Mouse (Mus musculus): ENCODE results near the gene Il25.
A peak's percentile ranks its signal among the peaks of the same experiment; 100 is the strongest.

Il25 gene

GRCm38 (mm10) chr14:54932645-54933150 lies at the start of gene Il25:
Il25 (plus strand) TSS chr14:54932695.
- no peak for DNase-seq (ENCODE audit: low read depth)

GRCm38 (mm10) chr14:54883154-54884021 lies 49.1 kb upstream of the Il25 start, which contains the start of the genes Bcl2l2 and Gm20521:
Bcl2l2 (plus strand) TSS chr14:54883377.
Gm20521 (plus strand) TSS chr14:54883441.
- DNase-seq (ENCODE audit: low read depth), result no peak

GRCm38 (mm10) chr14:54884022-54884712 lies 48.3 kb upstream of the Il25 start:
- no peak for DNase-seq (ENCODE audit: low read depth)

GRCm38 (mm10) chr14:54885309-54885708 lies 47.2 kb upstream of the Il25 start:
- no peak for DNase-seq (ENCODE audit: low read depth)

- DNase-seq (ENCODE audit: low read depth), result no peak
Measured at GRCm38 (mm10) chr14:54892200-54892599, 40.3 kb upstream of the Il25 start, which contains the start of gene Pabpn1. Pabpn1 (plus strand) TSS chr14:54892500.

GRCm38 (mm10) chr14:54893651-54894181 lies 38.8 kb upstream of the Il25 start:
- DNase-seq (ENCODE audit: low read depth), result peak; percentile 100

DNA sequence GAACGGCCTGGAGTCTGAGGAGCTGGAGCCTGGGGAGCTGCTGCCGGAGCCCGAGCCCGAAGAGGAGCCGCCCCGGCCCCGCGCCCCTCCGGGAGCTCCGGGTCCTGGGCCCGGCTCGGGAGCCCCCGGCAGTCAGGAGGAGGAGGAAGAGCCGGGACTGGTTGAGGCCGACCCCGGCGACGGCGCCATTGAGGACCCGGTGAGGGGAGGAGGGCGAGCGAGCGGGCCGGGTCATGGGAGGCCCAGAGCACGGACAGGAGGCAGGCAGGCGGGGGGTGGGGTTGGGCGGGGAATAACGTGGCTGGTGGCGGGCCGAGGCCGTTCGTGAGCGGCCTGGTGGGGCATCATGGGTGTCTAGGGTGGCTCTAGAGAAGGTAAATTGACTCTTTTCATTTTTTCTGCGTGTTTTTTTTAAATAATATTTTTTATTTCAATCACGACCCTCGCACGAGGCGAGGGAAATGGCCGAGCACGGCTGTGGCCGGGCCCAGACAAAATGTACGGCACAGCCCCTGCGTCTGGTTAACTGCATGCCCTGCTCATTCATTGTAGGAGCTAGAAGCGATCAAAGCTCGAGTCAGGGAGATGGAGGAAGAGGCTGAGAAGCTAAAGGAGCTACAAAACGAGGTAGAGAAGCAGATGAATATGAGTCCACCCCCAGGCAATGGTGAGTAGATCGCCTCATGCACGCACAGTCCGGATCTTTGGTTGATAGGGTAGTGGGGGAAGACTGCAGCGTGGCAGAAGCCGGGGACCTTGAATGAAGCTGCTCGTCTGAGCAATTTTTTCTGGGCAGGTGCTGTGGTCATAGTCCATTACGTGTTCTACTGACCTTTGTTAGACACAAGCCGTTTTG lies 38.0 kb upstream of the Il25 start:
- DNase-seq (ENCODE audit: low read depth), result no peak

DNA sequence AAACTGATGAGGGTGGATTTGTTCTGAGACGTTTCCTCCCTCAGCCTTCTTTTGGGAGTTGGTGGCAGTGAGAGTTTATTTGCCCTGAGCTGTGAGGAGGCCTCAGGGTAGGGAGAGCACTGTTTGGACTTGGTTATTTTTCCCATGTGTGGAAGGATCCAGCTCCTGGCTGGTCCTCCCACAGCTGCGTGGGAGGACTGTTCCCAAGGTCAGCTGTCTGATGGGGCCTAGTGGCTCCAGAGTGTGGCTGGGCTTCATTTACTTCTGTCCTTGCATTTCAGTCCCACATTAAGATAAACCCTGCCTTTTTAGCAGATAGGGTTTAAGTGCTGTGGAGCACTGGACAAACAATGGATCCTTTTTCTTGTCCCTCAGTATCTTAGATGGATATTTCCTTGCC lies 35.0 kb upstream of the Il25 start:
- no peak for DNase-seq (ENCODE audit: low read depth)

DNA sequence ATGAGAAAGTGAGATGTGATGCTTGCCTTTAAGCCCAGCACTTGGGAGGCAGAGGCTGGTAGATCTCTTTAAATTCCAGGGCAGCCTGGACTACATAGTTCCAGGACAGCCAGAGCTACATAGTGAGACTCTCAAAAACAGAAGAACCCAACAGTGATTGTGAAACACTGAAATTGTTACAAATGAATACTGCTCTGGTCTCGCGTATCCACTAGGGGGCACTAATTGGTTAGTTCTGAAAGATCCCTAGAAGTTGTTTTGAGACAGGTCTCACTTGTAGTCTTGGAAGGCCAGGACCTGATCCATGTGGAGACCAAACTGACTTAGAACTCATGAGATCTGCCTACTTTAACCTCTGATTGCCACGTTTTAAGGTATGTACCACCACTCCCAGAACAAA lies 32.1 kb upstream of the Il25 start:
- peak; percentile 52 for DNase-seq (ENCODE audit: low read depth)

DNA sequence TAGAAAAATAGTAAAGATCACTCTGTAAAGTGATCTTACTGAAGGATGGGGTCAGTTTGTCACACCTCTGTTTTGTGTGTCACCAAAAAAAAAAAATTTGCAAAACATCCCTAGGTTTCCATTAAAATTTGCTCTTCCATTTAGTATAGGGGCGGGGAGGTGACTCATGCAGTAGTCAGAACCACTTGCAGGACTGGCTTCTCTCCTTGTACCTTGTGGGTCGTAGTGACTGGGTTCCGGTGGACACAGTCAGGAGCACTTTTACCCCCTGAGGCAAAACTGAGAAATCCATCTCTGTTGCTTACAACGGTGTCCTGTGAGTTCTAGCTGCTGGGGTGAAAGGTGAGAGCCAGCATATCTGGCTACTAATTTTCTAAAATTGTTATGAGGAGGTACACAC lies 28.9 kb upstream of the Il25 start:
- DNase-seq (ENCODE audit: low read depth), result no peak

DNA sequence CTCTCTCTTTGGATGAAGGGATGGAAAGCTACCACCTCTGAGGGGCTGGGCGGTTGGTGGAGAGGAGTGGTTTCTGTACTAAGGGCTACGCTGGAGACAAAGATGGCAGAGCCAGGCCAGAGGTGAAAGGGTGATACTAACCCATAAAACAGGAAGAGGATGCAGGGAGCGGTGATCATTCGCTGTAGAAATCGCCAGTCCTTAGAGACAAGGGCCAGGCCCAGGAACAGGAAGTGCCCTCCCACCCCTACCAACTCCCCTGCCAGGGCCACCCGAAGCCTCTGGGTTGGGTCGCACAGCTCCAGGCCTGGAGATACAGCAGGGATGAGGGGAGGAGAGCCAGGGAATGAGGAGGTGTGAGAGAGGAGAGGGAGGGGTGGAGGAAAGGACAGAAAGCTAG lies 23.8 kb upstream of the Il25 start:
- no peak for DNase-seq (ENCODE audit: low read depth)

GRCm38 (mm10) chr14:54912109-54912850 lies 20.2 kb upstream of the Il25 start:
- no peak for DNase-seq (ENCODE audit: low read depth)

DNA sequence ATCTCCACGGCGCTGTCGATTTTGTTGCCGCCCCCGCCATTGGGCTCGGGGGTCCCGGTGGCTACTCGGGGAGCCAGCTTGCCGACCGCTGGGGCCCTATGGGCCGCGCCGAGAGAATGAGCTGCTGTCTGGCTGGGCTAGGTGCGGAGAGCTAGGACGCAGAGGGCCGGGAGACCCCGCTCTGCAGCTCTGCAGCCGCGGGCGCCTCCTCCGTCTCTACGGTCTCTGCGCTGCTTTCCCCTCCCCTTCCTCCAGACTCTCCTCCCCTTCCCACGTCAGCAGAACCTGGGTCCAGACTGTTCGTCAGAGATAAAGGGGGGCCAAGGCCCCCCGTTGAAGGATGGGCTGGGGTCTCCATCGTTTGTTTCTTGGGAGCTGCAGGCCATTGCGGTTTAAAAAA lies 19.6 kb upstream of the Il25 start, which contains the start of gene Slc22a17:
Gene Slc22a17, minus strand, starts transcription at position 247 of the 400 bp plus-strand sequence.
- DNase-seq (ENCODE audit: low read depth), result no peak

GRCm38 (mm10) chr14:54913343-54913742 lies 19.2 kb upstream of the Il25 start:
- no peak for DNase-seq (ENCODE audit: low read depth)

DNA sequence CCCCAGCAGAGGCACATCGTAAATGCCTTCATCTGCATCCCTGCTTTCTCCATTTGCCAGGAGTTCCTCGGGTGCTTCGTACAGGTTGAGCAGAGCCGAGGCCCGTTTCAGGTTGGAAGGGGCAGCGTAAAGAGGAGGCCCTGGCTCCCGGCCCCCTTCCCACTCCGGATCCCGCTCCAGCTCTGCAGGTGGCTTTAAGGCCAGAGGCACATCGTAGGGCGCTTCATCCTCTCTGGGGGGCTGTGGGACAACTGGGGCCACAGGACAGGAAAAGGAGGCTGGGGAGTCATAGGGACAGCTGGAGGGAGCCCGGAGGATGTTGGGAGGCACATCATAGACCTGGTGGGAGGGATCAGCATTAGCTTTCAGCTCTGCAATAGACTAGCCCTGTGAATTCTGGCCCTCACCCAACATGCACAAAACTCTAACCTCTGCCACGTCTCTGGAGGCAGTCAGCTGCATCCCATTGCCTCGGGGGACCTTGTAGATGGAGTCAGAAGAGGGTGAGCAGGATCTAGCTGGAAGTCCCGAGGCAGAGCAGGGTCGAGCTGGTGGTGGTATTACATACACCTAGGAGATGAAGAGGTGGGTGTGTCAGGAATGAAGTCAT lies 12.3 kb upstream of the Il25 start:
- DNase-seq (ENCODE audit: low read depth), result no peak

GRCm38 (mm10) chr14:54924641-54925348 lies 7.7 kb upstream of the Il25 start:
- DNase-seq (ENCODE audit: low read depth), result no peak

DNA sequence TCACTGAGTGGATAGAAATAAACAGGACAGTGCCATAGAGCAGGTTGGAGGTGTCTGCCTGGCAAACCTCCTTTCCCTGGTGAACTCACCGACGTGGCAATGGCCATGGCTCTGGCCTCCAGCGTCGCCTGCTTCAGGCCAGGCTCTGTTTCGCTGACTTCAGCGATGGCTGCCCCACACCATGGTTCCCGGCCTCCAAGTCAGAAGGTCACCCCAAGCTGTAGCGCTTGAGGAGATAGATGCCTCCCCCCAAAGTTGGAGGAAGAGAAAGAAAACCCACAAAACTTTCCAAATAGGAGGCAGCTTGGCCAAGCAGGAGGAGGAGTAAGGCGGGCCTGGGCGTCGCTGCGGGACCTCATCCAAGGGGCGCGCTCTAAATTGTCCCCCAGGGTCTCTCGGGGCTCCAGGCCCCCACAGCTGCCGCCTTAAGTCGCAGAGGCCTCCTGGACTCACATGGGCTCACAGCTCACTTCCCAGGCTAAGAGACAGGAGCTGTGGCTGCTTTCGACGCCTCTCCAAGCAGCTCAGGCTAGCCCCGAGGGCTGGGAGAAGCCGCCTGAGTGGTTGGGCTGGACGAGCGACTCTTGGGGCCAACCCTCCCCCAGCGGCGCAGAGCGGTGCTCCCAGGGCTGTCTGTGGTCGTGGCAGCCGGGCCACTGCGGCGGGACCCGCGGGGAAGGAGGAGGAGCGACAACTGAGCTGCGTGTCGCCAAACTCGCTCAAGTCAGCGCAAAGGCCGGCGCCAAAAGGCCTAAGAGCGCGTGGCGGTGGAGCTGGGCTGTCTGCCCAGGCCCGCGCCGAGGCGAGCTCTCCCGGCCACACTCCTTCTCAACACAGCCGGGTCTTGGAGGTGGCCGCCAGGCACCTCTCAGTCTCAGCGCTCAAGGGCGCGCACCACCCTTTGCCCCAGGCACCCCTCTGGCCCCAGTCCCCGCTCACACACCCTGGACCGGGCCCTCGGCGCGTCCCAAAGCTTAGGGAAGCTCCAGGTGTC lies 6.8 kb upstream of the Il25 start, which contains the start of gene Efs:
Gene Efs, minus strand, starts transcription at position 778 of the 994 bp plus-strand sequence.
- no peak for DNase-seq (ENCODE audit: low read depth)

DNA sequence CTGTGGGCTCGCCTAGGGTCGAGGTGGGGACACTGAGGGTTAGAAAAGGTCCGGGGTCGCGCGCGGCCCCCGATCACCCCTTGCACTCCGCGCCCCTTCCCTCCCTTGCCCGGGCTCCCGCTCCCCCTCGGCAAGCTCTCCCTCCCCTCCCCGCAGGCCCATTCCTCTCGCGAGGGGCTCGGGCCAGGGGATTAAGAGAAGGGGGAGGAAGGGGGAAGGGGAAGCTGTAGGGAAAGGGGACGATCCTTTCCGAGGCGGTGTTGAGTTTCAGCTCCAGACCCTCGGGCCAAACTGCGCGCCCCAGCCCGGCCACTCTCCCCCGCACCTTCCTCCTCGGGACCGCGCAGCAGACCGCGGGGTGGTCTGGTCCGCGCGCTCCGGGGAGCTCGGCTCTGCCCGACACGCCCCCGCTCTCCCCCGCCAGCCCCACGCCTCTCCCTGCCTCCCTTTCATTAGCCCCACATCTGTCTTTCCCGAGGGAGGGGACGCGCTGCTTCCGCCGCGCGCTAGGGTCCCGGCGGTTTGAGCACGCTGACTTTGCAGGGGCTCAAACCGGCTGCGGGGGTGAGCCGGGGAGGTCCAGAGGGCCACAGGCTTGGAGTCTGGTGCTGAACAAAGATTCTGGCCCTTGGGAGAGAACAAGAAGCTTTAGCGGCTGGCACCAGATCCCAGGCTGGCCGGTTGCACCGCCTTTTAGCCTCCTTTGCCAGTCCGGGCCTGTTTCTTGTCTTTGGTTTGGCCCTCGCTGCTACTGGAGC lies 5.9 kb upstream of the Il25 start:
- DNase-seq (ENCODE audit: low read depth), result no peak

Data from c-Kit-positive CD71-positive TER-119-negative erythroid progenitor cells, embryonic 14.5 days (primary cell).